Mouse (Mus musculus) spleen, postnatal 14 days (tissue): ENCODE results near the gene Plagl1.

Experiments used
- DNase-seq, 2 experiments: peaks; one replicate each; pipeline ENCODE4 v3.0.0; 2021 to 2022; ENCODE audit warnings: low spot score in 2 of 2

Plagl1 gene

GRCm38 (mm10) chr10:13135276-13135675 lies 75.0 kb downstream of the Plagl1 start:
- DNase-seq, result no peak

GRCm38 (mm10) chr10:13135751-13136150 lies 75.4 kb downstream of the Plagl1 start:
- DNase-seq, result no peak

- DNase-seq, result no peak
Measured at GRCm38 (mm10) chr10:13137906-13138305, 77.6 kb downstream of the Plagl1 start.

DNA sequence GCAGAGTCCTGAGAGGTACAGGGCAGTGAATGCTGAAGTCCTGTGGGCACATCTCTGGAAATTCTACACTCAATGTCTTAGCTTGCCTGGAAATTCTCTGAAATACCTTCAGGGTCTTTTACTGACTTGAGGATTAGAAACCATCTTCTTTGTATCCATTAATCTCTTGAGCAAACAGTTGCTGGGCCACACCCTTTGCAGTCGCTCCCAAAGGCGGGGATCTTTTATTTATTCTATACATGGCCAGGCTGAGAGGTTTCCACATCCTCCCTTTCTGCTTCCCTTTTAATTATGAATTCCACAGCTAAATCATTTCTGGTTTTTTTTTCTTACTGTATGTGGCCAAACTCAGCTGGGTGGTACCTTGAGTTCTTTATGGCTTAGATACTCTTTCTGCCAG lies 80.1 kb downstream of the Plagl1 start:
- DNase-seq, result no peak

DNA sequence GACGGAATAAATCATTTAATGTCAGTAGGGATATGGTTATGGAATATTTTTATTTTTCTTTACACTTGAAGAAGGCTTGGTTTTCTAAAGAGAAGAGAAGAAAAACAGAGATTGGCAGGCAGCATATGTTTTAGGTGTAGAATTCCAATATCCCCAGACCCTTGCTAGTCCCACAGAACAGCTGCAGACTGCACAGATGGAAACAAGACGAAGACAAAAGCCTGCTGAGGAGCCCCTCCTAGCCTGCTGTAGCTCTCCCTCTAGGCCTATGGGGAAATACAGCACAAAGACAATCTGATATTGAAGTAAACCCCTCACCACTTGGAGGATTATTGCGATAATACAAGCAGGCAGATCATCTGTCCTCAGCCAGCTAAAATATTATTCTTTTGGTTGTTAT lies 90.1 kb downstream of the Plagl1 start:
- DNase-seq, result no peak

GRCm38 (mm10) chr10:13151353-13151752 lies 91.0 kb downstream of the Plagl1 start:
- no peak for DNase-seq

- DNase-seq, result no peak
Measured at GRCm38 (mm10) chr10:13152811-13153364, 92.6 kb downstream of the Plagl1 start.

- no peak for DNase-seq
Measured at GRCm38 (mm10) chr10:13155377-13155776, 95.1 kb downstream of the Plagl1 start.

- DNase-seq, result no peak
Measured at GRCm38 (mm10) chr10:13160913-13161312, 100.6 kb downstream of the Plagl1 start.

GRCm38 (mm10) chr10:13162031-13162430 lies 101.7 kb downstream of the Plagl1 start:
- no peak for DNase-seq

GRCm38 (mm10) chr10:13168461-13168860 lies 108.2 kb downstream of the Plagl1 start:
- DNase-seq, result no peak

- DNase-seq, result no peak
Measured at GRCm38 (mm10) chr10:13170739-13171448, 110.6 kb downstream of the Plagl1 start.

- no peak for DNase-seq
Measured at GRCm38 (mm10) chr10:13171461-13171860, 111.2 kb downstream of the Plagl1 start.

GRCm38 (mm10) chr10:13172798-13173221 lies 112.5 kb downstream of the Plagl1 start:
- no peak for DNase-seq

GRCm38 (mm10) chr10:13175866-13176265 lies 115.6 kb downstream of the Plagl1 start:
- no peak for DNase-seq

DNA sequence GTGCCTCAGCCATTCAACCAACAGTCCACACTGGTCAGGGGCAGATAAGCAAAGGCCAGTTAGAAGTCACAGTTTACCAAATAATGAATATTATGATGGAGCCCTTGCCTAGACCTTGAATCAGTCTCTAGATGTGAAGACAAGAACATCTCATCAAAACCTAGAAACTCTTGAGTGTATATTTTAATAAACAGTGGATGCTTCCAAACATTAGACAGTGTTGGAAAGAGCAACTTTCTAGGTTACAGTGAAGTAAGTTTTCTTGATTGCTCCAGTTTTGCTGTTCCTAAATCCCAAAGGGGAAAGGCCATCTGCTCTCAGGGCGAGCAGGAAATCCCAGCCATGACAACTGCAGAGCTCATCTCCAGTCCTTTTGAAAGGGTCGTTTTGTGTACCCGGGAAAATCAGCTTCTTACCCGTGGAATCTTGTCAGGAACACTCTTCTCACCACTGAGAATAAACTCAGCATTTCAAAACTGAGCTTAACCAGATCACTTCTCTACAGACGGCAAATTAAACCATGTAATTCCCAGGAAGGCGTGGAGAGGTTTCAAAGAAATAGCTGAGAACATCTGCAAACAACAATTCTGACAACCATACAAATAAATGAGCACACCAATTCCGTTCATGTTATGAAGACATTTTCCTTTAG lies 117.8 kb downstream of the Plagl1 start, which contains the start of gene Zc2hc1b:
Gene Zc2hc1b, minus strand, starts transcription at position 51 of the 652 bp plus-strand sequence.
- DNase-seq, result no peak

DNA sequence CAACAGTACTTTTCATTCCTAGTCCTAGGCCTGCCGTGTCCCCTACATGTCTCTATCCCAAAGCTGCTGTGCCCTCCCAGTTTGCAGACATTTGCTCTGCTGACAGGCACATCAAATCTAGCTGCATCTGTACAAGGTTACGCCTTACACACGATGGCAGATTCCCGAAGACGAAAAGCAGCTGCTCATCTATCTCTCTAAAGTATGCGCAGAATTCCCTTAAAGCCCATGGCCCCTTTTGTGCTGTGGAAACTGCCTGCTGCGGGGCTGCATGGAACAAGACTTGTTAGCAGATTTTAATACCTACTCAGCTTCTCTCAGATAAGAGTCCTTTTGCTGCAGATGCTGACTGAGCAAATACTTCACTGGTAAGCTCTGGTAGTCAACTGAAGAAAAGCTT lies 119.9 kb downstream of the Plagl1 start:
- DNase-seq, result no peak
